Mouse (Mus musculus): ENCODE measurements at regions not wholly inside any gene's neighbourhood (a gene's known extent, or its start where the extent isn't known, plus 50 kb on each side); places are given as distances from the start of the nearest gene placed in this dataset.

DNA sequence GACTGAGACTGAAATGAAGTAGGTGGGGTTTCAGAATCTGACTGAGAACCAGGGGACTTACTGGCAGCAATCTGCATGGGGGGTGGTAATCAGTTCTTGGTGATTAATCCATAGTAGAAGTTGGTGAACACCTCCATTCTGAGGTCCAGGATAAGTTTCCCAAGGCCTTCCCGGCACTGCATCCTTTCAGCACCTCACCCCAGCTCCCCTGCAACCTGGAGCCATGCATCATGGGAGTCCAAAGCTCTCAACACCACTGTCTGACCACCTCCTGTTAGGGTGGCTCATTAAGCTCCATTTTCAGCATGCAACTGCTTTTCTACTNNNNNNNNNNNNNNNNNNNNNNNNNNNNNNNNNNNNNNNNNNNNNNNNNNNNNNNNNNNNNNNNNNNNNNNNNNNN, 157.0 kb downstream of the Cyp26b1 start:
- DNase-seq (ENCODE audit: low read depth, low spot score) = no peak

DNA sequence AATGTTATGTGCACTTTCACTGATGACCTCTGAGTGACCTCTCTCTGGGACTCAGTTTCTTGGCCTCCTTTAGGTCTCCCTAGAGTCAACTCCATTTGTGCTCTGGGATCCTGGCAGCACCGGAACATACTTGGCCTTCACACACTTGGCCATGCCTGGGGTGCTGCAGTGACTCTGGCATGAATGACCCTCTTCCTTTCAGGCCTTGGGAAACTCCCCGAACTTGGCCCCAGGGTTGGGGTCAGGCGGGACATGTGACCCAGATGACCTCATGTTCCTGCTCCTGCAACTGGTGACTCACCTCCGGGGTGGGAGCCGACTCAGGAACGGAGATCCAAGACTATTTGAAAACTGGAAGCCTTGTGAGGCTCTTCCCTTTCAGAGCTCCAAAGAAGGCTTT, 159.2 kb downstream of the Cyp26b1 start:
- no peak for DNase-seq (ENCODE audit: low read depth, low spot score)

DNA sequence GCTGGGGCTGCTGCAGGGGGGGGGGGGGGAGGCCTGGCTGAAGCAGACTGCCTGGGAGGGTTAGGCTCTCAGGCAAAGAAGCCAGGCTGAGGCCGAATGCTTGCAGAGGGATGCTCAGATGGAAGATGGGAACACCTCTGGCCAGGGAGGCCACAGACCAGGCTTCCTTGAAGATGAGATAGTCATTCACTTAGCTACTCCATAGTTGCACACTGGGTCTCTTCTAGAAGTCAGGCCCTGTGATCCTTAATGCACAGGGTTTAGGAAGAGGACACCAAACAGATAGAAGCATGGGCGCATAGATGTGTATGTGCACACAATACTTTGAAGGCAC, 162.1 kb downstream of the Cyp26b1 start:
- no peak for DNase-seq (ENCODE audit: low read depth, low spot score)

DNA sequence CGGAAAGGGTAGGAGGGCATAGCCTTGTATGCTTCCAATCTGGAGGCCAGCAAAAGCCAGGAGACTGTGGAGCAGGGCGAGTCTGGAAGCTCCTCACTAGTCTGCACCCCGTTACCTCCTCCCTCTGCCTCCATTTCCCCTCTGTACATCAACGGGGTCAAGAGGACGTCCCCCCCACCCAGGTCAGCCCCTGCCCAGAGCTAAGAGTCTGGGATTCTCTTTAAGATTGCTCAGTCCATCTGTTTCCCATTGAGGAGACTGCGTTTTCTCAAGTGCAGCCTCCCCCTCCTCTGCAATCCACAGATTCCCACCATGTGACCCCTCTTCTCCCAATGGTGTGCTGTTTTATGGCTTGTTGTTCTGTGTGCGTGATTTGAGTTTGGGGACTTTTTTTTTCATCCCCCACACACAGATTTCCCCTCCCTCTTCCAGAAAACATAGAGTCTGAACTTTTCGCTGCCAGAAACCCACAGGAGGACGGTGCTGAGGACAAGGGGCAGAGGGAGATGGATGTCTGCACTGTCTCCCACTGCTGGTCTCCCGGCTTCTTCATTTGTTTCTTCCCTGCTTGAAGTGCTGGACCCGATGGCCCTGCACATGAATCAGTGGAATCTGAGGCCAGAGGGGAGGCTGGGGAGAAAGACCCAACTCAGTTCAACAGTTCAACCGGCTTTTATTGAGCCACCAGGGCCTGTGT, 162.6 kb downstream of the Cyp26b1 start:
- no peak for DNase-seq (ENCODE audit: low read depth, low spot score)

DNA sequence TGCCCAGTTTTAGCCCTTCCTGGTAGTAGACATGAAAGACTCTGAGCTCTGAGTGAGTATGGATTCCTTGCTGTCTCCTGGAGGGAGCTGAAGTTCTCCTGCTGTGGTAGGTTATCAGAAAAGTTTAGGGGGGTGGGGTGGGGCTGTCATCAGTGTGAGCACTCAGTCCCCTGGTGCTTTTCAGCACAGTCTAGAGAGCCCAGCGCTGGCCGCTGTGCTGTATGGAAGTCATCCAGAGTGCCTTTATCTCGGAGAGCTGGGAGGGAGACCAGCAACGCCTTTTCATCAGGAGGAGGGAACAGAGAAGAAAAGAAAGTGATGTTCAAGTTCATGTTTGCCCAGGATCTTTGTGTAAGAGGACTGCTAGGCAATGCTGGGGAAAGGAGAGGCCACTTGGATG, 163.6 kb downstream of the Cyp26b1 start:
- DNase-seq (ENCODE audit: low read depth, low spot score) = no peak

GRCm38 (mm10) chr6:84429247-84429646, 164.5 kb downstream of the Cyp26b1 start:
- peak; percentile 90 for DNase-seq (ENCODE audit: low read depth, low spot score)

- no peak for DNase-seq (ENCODE audit: low read depth, low spot score)
Observed at GRCm38 (mm10) chr6:84426691-84427090, 167.0 kb downstream of the Cyp26b1 start.

DNA sequence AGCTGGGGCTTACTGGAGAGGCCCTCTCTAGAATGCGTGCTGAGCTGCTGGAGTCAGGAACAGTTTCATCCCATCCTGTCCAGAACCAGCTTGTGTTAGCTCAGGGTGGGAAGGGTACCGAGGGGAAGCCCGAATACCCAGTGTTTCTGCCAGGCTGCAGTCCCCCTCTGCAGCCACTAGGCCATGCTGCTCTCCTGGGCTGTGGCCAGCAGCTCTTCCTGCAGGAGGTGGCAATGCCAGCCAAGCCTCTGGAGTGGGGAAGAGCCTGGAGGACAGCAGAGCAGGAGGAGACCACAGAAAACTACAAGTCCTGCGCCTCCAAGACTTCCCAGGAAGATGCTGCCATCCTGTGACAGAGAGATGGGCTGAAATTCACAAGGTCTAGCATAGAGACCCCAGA, 167.9 kb downstream of the Cyp26b1 start:
- DNase-seq (ENCODE audit: low read depth, low spot score) = peak; percentile 74

- no peak for DNase-seq (ENCODE audit: low read depth, low spot score)
Observed at GRCm38 (mm10) chr6:84422946-84423345, 170.8 kb downstream of the Cyp26b1 start.

DNA sequence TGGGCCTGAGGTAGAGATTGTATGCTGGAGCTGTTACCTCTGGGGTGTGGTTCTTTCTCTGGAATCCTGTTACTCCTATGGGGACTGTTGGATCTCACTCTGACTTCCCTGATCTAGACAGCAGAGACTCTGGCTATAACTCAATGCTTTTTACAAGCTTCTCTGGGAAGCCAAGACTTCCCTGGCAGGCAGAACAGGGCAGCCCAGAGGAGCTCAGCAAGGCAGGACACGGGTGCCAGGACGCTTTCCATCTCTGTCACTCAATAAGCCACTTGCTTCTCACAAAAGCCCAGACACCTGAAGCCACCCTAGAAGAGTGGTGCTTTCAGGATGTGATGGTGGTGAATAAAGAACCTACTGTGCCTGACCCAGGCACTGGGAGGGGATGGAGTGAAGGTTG, 174.0 kb downstream of the Cyp26b1 start:
- no peak for DNase-seq (ENCODE audit: low read depth, low spot score)

- DNase-seq (ENCODE audit: low read depth, low spot score) = no peak
Observed at GRCm38 (mm10) chr6:84419281-84419680, 174.4 kb downstream of the Cyp26b1 start.

GRCm38 (mm10) chr6:84416992-84417636, 176.6 kb downstream of the Cyp26b1 start:
- DNase-seq (ENCODE audit: low read depth, low spot score) = no peak

GRCm38 (mm10) chr6:84414400-84414799, 179.3 kb downstream of the Cyp26b1 start:
- no peak for DNase-seq (ENCODE audit: low read depth, low spot score)

GRCm38 (mm10) chr6:84409863-84410513, 183.7 kb downstream of the Cyp26b1 start:
- DNase-seq (ENCODE audit: low read depth, low spot score) = no peak

DNA sequence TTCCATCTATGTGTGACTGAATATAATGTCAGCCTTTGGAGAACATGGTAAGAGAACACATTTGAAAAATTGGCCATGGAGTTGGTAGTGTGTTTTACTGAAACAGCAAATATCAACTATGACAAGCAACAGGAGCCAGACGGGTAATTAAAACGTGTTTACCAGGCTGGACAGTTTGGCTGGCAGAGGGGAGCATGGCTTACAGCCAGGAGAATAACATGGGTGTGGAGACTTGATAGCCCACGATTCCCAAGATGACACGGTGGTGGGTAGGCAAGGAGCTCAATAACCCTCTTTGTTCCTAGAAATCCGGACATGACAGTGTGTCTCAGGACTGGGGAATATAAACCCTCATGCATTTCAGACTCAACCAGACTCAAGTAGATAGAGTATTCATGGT, 185.2 kb downstream of the Cyp26b1 start:
- no peak for DNase-seq (ENCODE audit: low read depth, low spot score)

GRCm38 (mm10) chr6:84407773-84408172, 185.9 kb downstream of the Cyp26b1 start:
- DNase-seq (ENCODE audit: low read depth, low spot score) = peak; percentile 71

GRCm38 (mm10) chr6:84404695-84405094, 189.0 kb downstream of the Cyp26b1 start:
- DNase-seq (ENCODE audit: low read depth, low spot score) = no peak

DNA sequence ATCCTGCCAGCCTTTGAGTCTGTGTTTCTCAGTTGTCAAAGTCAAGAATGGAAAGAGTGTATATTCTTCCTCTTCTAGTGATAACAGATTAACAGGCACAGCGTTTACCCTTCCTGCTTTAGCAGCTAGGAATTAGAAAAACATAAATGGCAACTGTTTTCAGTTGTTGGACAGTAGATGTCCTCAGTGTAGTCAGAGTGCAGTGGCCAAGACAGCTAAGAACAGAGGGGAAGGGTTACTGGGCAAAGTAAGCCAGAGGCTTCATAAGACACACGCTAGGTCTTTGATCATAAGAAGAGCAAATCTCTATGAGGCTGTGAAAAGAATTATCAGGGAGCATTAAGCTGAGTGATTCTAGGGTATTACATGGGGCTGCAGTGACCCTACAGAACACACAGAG, 191.3 kb downstream of the Cyp26b1 start:
- no peak for DNase-seq (ENCODE audit: low read depth, low spot score)

DNA sequence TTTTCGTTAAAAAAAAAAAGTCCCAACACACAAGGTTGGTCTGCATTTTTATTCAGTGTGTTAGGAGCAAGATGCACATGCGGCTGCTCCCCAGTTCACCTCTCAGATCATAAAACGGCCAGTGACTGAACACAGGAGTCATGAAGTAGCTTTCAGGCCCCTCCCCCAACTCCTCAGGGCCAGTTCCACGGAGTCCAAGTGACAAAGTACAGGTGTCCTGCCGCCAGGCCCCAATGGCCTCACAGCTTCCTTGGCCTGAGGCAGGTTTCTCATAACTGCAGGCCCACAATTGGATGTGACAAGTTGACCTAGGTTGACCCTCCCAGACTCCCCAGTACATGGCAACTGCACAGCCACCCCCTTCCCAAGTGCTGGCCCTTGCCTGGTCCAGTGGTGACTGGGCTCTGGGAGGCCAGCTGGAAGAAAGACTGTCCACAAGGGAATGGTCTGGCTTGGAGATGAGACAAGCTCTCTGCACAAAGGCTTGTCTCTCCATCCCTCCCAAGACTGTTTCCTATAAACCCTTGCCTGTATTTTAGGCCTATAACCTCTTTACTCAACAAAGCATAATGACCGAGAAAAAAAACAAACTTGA, 199.1 kb downstream of the Cyp26b1 start:
- DNase-seq (ENCODE audit: low read depth, low spot score) = no peak

DNA sequence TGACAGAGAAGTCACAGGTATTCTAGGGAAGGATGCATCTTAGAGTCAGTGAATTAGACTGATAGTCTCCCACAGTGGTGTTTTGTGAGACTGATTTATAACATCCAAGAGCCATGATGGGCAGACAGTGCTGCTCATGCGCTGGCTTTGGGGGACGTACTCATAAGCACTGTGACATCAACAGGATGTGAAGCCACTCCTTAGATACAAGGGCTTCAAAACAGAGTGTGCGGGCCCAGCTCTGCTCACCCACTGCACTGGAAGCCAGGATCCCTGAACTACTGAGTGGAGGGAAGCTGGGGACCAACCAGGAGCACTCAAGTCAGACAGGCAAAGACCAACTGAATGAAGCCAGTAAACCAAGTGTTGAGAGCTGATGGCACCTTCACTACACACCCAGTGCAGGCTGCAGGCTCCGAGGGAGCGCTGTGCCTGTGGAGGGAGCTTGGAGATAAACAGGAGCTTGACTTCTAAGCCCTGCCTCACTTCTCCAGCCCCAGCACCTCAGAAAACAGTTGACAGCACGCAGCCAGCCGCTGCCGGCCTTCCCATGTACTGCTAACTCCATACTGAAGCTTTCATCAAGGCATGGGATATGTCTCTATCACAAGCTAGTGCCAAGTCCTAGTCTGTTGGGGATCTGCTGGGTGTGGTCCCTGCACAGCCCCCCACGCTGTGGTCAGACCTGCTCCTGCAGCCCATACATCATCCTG, 200.0 kb downstream of the Cyp26b1 start:
- DNase-seq (ENCODE audit: low read depth, low spot score) = no peak

DNA sequence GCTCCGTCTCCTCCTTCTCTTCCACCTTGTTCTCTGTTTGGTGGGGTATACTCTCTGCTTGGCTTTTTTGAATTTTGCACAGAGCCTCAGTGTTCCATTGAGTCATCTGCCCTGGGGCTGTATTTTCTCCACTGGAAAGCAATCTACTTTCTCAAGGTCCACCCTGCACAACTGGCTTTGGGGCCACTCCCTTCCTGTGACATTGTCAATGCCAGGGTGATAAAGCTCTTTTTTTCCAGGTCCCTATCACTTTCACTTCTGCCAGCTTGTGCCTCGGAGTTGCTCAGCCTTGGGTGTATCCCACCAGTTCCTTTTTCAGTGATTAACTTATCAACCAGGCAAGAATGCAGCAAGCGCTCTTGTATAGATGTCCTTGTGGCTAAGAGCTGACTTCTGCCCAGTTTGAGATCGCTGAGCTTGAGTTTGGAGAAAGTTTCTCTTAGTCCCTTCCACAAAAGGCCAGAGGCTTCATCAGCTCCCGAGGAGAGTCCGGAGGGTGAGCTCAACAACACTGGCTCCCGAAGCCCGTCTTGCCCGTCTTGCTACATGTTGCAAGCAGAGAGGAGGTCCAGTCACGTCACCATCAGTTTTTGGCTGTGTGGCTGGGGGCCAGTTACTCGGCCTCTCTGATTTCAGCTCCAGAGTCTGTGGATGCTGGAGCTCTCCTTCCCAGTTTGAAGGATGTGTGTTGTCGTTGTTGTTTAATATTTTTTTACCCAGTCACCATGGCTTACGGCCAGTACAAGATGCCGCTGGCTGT, 200.8 kb downstream of the Cyp26b1 start:
- DNase-seq (ENCODE audit: low read depth, low spot score) = no peak

All from brain, adult 2 months (tissue).